Mouse (Mus musculus) right cerebral cortex, postnatal 25 days (tissue): ENCODE measurements at regions not wholly inside any gene's neighbourhood (a gene's known extent, or its start where the extent isn't known, plus 50 kb on each side); places are given as distances from the start of the nearest gene placed in this dataset.
A peak's percentile ranks its signal among the peaks of the same experiment; 100 is the strongest.

Experiments
- DNase-seq: peaks from one replicate; pipeline ENCODE4 v3.0.0; 2022

DNA sequence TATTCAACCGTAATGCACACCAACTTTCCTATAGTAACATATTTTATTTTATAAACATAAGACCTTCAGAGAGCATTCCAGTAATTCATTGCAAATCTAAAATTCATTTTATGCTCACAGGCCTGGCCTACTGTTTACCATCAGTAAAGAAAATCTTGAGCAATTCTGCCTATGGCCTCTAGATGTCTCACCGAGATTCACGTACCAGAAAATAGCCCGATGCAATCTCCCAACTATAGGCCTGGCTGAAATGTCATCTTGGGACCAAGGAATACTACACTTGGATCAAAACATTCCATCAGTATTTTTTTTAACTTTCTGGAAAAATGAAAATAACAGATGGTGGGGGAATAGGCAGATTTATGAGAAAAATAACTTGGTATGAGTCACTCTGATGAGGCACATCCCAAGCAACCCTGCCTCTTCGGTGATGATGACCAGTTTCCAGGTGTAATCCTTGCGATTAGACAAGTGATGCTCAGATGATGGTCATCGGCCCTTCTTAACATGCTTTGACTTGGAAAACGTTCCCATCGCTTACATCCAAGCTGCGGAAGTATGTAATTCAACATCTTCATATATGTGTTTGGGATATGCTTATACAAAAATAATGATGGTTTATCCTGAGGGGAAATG lies 439.9 kb downstream of the Nyap2 start:
- DNase-seq, result no peak

DNA sequence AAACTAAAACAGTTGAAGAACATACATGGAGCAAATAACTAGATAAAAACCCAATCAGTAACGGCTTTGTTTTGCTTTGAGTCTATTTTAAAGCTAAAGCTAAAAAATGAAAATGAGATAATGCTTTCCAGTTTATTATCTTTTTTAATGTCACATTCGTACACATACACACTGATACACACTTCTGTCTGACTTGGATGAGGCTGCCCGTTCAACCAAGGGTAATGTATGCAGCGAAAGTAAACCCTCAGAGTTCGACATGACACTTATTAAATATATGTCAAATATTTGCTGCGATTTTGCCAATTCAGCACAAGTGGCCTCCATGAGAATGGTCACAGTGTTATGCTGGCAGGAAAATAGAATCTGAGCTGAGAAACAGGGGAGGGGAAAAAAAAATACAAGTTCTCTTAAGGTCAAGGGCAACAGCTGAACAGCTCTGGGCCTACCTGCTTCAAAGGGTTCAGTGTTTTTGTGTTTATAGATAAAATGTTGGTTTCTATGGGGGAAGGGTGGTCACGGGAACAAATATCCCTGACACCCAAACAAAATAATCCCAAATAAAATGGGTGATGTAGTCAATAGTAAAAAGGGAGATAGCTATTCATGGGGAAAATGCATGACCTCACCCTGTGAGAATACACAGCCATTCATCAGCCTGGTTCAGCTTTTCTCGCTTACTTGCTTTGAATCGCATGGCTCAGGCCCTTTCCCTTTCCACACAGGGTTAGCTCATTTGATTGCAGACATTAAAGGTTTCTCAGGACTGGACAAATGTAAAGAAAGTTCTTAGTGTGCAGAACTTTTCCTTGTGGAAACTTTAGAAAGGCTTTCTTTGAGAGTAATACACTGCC lies 443.9 kb downstream of the Nyap2 start:
- DNase-seq, result no peak

DNA sequence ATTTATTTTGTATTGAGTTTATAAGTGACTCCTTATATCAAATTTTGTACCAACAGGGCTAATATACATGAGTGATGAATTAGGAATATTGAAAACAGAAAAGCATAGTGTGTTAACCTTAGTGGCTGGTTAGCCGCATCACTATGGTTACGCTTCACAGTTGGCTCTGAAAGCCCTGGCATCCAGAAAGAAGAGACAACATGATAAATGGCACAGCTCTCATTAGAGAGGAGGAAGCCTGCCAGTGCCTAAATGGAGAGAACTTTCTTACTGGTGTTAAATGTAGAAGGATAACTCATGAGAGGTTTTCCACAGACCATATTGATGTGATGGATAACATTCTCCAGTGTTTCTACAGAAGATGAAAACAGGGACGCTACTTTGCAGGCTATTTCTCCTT lies 446.2 kb downstream of the Nyap2 start:
- no peak for DNase-seq

DNA sequence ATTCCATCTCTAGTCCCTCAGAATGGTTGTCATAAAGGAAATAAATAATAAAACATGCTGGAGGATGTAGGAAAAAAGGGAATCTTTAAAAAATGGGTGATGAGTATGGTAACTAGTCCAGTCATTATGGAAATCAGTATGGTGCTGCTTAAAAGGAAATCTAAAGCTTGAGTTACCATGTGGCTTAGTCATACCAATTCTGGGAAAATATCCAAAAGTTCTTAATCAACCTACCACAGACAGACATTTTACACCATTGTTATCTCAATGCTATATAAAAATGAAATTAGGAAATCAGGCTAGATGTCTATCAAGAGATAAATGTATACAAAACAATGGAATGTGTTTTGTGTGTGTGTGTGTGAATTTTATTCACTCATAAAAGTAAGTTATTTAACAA lies 449.1 kb downstream of the Nyap2 start:
- no peak for DNase-seq

DNA sequence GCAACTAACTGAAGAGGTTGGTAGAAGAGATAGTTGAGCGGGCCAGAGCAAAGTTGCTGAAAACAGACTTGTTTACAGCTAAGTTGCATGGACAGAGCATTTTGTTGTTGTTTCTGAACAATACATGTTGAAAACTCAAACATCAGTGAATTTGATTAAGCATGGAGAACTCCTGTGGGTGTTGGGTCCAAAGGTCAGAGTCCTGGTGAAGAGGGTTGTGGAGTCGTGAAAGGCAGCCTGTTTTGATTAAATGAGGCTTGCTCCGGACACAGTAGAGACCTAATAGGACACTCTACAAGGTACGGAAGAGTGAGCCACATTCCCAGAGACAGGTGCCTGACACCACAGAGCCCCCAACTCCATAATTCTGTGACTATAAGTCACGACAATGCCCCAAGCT lies 461.1 kb downstream of the Nyap2 start:
- DNase-seq, result no peak

DNA sequence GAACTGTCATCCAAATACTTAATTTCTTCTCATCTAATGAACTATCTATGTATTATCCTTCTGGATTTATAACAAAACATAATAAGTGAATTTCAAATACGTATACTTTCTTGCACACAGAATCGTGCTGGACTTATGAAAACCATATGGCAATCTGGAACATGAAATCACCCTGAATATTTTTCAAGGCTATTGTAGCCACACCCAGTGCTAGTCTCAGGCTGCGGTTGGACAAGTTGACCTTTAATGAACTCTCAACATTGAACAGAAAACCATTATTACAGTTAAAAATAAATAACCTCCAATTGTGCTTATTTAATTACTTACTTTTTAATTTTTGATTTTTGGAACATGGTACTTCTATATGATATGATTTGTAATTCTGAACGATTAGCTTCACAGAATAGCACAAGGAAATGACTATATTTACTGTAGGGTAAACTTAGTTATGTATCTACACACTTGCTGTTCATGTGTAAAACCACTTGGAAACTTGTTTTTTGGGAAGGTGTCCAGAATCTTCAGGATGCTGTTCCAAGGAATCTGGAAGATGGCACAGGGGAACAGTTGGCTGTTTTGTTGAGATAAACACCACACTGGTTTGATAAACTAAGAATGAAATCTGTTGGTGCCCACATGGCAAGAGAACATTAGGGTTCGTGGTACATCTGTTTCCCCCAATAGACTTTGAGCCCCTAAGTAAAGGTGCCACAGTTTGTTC lies 463.0 kb downstream of the Nyap2 start:
- DNase-seq, result no peak

DNA sequence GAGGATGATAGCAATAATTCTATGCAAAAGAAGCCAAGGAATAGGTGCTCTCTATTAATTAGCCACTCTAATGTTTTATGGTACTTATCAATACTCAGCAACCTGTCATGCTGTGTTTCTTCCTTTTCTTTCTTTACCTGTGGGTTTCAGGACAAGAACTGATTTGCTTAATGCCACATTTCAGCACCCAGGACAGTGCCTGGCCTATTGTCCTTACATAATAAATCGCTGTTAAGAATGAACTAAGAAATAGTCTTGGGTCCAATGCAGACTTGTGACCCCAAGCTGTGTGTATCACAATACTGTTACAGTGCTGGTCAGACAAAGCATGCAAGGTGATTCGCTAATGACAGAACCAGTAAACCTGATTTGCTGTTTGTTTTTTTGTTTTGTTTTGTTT lies 472.2 kb downstream of the Nyap2 start:
- no peak for DNase-seq

DNA sequence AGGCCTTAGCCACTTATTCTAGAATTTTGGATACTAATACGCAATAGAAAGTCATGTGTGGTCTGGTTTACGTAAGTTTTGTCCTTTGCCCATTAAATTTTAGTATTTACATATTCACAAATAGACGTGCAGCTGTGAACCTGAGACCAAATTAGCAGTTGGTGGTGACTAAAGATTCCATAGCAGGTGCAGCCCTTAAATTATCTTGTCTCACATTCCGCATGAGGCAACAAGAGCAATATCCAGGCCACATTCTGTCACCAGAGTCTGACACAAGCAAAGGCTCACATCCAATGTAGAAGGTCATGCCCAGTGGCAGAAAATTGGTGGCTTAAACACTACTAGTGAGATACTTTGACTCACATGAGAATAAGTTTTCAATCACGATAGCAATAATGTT lies 473.0 kb downstream of the Nyap2 start:
- no peak for DNase-seq

DNA sequence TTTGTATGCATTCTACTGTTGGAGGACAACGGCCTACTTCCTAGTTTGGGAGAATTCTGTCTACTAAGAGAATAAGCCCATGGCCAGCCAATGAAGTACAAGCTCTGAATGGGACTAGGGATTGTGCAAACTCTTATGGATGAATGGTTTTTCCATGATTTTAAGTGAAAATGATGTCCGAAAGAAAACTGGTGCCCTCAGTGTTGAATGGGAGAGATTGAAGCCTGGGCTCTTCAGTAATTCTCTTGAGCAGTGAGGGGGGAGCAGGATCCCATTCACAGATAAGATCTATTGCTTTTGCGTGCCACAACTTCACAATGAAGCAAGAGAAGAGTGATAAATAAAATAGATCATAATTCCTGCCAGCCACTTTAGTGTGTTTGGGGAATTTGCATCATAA lies 476.0 kb downstream of the Nyap2 start:
- no peak for DNase-seq

DNA sequence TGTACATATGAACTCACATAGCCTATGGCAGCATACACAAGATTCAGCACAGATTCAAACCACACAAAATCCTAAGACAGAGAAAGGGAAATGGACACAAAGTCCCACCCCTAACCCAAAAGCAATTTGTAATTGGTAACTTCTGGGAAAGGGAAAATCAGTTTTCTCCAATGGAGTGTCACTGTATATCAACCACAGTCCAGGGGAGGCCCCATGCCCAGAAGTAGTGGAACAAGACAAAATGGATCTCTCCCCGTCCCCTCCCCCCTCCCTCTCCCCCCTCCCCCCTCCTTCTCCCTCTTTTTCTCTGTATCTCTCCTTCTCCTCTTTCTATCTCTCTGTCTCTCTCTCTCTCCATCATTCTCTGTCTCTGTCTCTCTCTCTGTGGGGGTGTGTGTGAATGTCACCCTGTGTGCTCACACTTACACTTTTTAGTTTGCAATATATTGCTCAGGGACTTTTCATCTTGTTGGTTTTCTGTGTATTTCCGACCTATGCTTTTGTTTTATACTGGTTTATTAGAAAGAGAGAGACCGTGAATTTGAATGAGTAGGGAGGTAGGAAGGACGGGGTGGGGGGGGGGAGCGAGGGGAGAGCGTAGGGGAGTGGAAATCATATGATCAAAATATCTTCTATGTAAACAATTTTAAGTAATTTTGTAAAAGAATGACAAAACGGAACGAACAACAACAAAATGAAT lies 500.4 kb downstream of the Nyap2 start:
- no peak for DNase-seq

DNA sequence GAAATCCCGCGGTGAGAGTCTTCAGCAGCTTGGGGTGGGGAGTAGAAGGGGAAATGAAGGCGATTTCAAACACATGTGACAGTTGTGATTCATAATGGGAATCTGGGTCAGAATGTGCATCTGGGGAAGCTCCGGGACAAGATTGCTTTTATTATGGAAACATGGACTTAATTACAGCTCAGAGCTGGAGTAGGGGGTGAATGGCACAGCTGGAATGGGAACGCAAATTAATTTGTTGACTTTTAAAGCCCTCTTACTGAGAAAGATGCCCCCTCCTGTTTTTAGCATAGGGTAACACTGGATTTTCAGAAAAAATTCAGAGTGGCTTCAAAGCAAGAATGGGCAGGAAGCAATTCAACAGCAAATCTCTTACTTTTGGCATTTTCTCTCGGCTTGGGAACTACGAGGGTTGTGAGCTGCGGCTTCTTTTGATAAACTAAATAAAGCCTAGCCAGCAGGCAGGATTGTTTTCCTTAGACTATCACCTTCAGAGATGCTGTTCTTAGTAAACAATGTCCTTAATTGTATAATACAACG lies 501.0 kb downstream of the Nyap2 start:
- DNase-seq, result no peak

DNA sequence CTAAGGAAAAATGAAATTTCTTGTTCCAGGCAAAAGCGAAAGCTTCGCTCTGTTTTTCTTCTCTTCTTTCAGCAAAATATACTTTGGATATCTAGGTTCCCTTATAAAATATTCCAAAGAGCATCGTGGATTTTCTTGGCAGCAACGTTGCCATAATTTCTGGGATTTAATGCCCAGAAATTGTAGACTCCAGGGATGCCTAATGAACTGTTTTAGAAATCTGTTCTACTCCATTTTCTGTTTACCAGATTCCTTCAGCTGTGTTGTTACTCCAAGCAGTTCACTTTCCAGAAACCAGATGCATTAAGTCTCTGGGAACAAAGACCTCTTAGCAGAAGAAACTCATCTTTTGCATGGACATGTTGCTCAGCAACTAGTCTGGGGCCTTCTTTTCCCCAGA lies 504.5 kb downstream of the Nyap2 start:
- no peak for DNase-seq

DNA sequence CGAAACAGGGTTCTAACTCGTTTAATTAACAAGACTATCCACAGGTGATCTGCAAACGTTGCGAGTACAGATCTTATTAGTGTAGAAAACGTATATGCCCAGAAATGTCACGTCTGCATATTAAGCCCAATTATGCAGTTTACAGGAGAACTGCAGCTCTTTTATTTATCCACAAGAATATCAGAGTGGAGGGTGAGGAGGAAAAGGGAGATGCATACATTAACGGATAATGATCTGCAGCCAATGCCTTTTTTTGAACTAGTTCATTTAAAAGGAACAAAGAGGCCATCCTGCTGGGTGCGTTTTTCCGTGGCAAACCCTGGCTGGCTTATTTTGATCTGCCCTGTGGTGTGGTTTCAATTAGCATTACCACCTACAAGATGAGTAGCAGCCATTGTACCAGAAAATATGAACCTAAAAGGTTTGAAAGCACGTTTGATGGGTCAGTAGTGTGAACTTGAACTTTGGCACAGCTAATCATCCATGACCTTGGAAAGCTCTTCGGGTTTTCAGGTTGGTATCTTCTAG lies 511.1 kb downstream of the Nyap2 start:
- DNase-seq, result no peak

DNA sequence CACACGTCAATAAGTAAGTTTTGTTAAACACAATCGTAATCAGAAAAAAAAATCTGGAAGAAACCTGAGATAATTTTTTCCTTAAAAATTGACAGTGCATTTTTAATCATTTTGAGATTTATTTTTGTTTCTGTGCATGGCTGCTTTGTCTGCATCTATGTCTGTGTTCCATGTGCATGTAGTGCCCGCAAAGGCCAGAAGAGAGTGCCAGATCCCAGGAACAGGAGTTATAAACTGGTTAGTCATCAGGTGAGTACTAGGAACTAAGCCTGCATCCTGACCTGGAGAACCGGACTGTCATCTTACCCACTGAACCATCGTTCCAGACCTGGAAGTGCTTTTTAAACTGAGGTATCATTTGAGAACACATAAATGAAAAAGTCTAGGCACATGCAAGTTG lies 514.9 kb downstream of the Nyap2 start:
- no peak for DNase-seq

DNA sequence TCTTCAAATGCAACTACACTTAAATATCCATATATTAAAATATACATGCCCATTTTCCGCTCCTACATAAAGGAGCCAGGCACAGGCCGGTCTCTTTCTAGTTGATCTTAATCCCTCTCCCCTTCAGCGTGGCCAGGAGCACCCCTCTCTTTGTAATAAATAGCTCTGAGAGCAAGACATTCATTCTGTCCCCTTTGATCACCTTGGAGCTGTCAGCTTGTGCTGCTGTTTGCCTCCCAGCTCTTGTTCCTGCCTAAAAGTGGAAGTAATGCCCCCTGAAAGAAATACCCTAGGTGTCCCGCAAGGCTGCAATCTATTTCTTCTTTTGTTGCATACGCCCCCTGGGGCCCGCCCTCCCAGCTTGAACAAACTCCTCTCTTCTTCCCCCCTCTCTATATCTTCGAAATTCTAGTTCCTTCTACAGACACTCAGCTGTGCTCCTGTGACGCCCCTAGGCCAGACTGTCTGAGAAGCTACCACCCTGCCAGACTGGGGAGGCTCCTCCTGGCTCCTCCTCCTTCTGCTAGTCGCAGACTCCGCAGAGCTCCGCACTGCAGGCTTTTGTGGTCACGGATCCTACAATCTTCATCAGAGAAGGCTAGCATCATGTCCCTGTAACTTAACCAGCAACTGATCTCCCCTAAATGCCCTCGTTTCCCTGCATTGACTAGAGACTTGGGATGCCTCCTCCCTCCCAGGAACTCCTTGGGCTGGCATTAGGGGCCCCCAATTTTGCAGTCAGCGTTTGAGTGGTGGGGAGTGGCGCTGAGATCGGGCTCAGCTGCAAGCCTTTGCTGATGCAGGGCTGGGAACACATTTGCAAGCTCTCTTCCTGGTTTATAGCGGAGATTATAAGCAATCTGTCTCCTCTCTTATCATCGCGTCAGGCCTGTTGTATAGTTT lies 516.8 kb downstream of the Nyap2 start:
- peak; percentile 60 for DNase-seq

DNA sequence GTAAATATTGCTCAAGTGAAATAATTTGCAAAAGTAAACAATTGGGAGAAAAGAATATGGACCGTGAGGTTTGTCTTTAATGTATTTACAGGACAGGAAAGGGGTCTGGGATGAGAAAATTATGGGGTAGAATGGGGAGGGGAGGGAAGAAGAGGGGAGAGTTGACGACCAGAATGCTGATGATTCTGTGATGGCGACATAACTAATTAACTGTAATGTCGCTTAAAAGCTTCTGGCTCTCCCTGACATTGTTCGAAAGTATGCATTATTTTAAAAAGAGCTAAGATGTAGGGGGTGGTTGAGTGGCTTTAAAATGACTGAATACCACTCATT lies 517.4 kb downstream of the Nyap2 start:
- DNase-seq, result no peak

DNA sequence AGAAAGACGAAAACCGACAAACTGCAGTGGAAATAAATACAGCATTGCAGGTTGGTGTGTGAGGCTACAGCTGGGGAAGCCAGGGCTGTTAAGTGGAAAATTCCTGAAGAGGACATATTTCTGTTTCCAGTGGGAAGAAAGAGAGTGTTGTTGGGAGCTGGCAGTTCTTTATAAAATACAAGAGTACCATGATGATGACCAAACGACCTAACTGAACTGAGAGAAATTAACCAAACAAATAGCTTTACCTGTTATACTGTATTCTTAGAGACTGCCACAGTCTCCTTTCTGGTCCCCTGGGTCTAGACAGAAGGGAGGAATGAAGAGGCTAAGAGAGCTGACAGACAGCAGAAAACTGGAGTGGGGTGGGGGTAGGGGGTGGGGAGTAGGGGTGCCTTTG lies 517.9 kb downstream of the Nyap2 start:
- no peak for DNase-seq

DNA sequence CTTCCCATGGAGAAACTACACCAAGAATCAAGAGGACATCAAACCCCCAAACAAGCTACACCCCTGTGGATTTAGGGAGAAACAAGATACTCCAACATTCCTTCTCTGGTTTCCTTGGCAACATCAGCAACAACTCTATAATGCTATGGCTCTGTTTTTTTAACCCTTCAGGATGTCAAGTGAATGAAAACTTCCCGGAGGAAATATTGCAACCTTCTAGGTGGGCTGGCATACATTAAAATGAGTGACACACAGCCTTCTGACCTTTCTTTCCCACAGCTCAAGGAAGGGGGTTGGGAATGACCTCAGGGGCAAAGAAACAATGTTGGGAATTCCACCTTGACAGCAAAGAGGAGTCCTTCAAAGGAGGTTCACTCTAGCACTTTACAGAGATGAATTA lies 532.0 kb downstream of the Nyap2 start:
- DNase-seq, result no peak

DNA sequence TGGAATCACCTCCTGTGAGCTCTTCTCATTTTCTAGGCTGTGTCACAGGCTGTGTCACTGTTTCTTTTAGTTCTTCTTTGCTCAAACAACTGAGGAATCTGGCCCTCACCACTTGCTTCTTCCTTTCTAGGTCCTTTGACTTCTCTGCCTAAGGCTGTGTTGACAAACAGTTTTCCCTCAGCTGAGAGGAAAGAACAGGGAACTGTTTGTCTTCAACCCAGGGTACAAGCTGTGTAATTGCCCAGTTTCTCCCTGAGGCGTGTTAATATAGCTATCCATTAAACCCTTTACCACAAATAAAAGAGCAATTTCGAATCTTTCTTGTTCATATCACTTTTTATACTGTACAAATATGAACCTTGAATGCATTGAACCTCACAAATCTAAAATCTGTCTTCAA lies 542.1 kb downstream of the Nyap2 start:
- no peak for DNase-seq

DNA sequence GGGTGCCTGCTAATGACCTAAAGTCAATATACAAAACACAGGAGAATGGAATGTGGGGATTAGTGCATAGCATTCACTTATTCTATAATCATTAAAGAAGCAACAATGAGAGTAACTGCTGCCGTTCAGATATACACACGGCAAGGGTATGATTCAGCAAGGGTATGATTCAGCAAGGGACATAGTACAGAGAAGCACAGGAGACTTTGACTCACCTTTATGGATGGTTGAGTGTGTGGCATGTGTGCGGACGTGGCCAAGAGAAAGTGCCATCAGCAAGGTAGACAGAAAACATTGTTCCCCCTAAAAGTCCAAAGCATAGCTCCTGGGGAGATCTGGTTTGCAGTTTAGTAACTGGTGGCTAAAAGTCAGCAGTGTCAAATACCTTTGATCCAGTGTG lies 547.4 kb downstream of the Nyap2 start:
- DNase-seq, result no peak

DNA sequence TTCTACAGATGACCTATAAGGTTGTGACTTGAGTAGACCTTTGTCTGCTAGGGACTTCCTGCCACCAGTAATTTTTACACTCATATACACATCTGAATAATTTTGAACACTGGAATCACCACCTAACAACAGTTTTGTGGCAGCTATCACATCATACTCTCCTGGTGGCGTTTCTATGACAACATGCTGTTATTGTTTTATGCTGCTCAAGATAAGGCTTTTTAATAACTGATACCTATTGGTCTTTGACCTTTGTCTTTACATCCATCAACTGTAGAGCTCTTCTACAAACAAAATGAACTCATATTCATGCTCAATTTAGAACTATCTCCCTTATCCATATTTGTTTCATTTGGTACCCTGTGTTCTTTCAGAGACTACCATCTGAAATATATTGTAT lies 556.0 kb downstream of the Nyap2 start:
- DNase-seq, result no peak

DNA sequence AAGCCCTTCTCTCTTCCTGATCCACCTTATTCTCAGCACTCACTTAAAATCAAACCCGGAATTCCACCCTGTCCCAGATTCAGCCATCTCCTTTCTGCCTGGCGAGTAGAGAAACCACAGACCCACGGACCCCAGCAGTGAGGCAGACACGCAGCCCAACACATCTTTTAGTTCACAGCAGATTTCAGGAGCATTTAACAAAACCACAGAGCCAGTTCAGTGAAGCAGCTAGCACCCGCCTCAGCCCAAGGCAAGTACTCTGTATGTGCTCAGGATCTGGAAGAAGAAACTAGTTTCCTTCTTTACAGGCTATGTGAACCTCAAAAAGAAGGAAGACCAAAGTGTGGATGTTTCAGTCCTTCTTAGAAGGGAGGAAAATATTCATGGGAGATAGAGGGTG lies 560.6 kb downstream of the Nyap2 start:
- no peak for DNase-seq
